Mouse (Mus musculus): ENCODE data around the gene Il18r1.

DNA sequence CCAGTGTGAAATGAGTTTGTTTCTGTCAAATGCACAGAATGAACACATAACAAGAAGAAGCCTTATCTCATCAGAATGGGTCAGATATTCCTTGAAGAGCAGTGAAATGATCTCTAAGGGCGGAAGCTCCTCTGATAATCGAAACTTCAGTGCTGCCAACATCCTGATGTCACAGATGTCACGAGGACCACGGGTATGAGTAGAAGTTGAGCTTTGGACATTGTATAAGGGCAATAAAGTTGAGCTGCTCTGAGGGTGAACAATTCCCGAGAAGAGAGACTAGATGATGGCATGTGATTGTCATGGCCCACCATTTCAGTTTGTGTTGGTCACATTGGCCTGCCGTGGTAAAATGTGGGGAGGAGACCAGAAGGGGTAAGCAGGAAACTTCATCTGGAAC, 41.5 kb upstream of the Il18r1 start:
- TF ChIP-seq CTCF (IDR thresholded peaks at IDR 0.05; ENCODE audit: low read depth, low read length): no peak
- no peak for TF ChIP-seq POLR2A (IDR thresholded peaks at IDR 0.05; ENCODE audit: insufficient read depth, low read length)

Data from ES-Bruce4 (cell line).